Mouse (Mus musculus): Measurements from ENCODE around the gene Ttc23l. TPM values are rescaled to one million over a fixed set of nuclear protein-coding genes. Genes with fewer than 3 reads are reported as not detected.
A peak's percentile ranks its signal among the peaks of the same experiment; 100 is the strongest.

Ttc23l gene
- polyA plus RNA-seq (2012; rRNA removed): not detected in 2 replicates

DNA sequence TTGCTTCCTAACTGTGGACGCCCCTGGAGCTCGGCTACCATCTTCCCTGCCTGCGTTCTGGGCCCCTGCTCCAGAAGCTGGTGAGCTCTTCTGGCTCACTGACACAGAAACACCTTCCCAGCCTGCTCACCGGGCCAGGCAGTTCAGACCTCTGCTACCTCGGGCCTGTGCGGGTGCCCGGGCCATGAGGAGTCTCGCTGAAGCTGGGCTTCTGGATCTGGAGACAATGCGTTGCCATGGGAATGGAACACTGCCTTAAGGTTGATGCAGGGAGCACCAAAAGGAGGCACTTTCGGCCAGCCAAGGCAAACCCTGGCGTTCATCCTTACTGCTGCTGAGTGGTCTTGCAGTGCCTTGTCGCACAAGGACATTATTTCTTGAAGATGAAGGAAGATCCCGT, at the start of gene Ttc23l:
TSS of gene Ttc23l (minus strand) at position 204 of the 400 bp plus-strand sequence.
- H3K4me1 ChIP-seq (ENCODE audit: control insufficient read depth, insufficient read depth, insufficient read length): no peaks in the 10 kb centered on the region
- H3K36me3 ChIP-seq (ENCODE audit: control insufficient read depth, insufficient read depth, low read length): no peaks in the 10 kb centered on the region
- 87% methylated on average over 13 of the region's 13 CpGs for WGBS
- H3K27ac ChIP-seq (ENCODE audit: insufficient read depth, low read length): no peak within 1 kb of the TSS
- TF ChIP-seq CTCF (IDR thresholded peaks at IDR 0.05; ENCODE audit: extremely low read depth, insufficient read depth, insufficient read length, insufficient replicate concordance): no peak
- no peak for TF ChIP-seq POLR2A (IDR thresholded peaks at IDR 0.05; ENCODE audit: low read depth, low read length)
- no peaks in the 10 kb centered on the region for H3K27me3 ChIP-seq (ENCODE audit: control insufficient read depth, insufficient read depth, low read length)
- no peak within 1 kb of the TSS for H3K4me3 ChIP-seq (ENCODE audit: extremely low read depth, insufficient read depth, insufficient read length)
- no peak for DNase-seq (ENCODE audit: low read depth in 1 of 2, low spot score in 2 of 2)

DNA sequence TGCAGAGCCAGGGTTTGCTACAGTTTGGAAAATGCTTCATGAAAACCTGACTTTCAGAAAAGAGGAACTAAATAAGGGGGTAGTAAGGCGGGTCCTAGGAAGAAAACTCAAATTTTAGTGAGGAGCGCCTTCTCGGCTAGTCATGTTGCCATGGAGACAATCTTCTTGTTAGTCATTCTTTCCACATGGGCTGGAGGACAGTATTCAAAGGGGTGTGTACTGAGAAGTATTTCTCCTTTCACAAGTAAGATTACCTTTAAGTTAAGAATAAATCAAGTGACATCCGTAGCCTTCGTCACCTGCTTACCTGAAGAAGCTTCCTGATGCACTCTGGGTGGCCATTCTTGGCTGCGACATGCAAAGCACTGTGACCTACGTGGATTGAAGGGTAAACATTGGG, 40.9 kb upstream of the Ttc23l start:
- peak in 1 of 2 experiments; percentile 15 for DNase-seq (ENCODE audit: low read depth in 1 of 2, low spot score in 2 of 2)
- WGBS: 40% methylated on average over 7 of the region's 7 CpGs
- no peak for TF ChIP-seq CTCF (IDR thresholded peaks at IDR 0.05; ENCODE audit: extremely low read depth, insufficient read depth, insufficient read length, insufficient replicate concordance)
- no peak for TF ChIP-seq POLR2A (IDR thresholded peaks at IDR 0.05; ENCODE audit: low read depth, low read length)
- no peaks in the 10 kb centered on the region for H3K27me3 ChIP-seq (ENCODE audit: control insufficient read depth, insufficient read depth, low read length)
- no peak overlapping the region for H3K4me3 ChIP-seq (ENCODE audit: extremely low read depth, insufficient read depth, insufficient read length)
- peaks cover 8% of the 10 kb centered on the region; the same call in 1 of the 2 replicates for H3K4me1 ChIP-seq (ENCODE audit: control insufficient read depth, insufficient read depth, insufficient read length)
- H3K27ac ChIP-seq (ENCODE audit: insufficient read depth, low read length): no peak overlapping the region
- no peaks in the 10 kb centered on the region for H3K36me3 ChIP-seq (ENCODE audit: control insufficient read depth, insufficient read depth, low read length)

DNA sequence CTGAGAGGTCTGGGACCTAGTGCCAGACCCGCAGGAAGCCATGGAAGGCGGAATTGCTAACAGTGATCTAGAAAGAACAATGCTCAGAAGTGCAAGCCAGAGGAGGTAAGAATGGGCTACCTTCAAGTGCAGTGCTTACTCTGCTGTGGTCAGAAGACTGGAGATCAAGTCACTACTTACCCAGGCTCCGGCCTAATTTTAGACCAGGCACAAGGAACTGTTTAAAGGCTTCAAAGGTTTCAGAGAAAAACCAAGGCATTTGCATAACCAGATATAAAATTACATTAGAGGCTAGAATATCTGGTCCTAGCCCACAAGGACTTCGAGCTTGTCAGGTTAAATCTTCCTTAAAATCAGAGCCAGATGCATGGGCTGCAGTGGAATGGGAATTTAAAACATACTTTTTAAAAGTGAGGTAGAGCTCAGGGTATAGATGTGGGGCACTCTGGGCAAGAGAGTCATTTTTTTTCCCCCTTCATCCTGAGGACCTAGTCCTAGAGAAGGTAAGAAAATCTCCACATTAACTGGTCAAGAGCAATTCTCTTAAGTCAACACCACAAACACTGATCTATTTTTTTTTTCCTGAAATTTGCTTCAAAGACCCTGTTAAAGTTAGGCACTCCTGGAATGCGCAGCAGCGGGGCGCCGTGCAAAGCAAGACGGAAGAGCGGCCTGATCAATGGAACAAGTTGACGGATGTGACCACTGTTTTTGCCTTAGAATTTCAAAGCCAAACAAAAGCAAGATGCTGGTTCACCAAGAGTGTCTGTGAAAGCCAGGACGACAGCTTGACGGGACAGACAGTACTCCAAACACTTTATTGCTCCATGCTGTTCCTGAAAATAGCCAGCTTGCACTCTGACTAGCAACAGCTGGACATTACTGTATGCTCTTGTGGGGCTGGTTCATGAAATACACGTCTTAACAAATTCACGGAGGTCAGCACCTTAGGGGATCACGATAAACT, 40.1 kb upstream of the Ttc23l start:
- no peak overlapping the region for H3K4me3 ChIP-seq (ENCODE audit: extremely low read depth, insufficient read depth, insufficient read length)
- DNase-seq (ENCODE audit: low read depth in 1 of 2, low spot score in 2 of 2): no peak
- peaks cover 8% of the 10 kb centered on the region; the same call in 1 of the 2 replicates for H3K4me1 ChIP-seq (ENCODE audit: control insufficient read depth, insufficient read depth, insufficient read length)
- no peaks in the 10 kb centered on the region for H3K27me3 ChIP-seq (ENCODE audit: control insufficient read depth, insufficient read depth, low read length)
- no peak overlapping the region for H3K27ac ChIP-seq (ENCODE audit: insufficient read depth, low read length)
- no peak for TF ChIP-seq POLR2A (IDR thresholded peaks at IDR 0.05; ENCODE audit: low read depth, low read length)
- no peak for TF ChIP-seq CTCF (IDR thresholded peaks at IDR 0.05; ENCODE audit: extremely low read depth, insufficient read depth, insufficient read length, insufficient replicate concordance)
- 71% methylated on average over 16 of the region's 16 CpGs for WGBS
- H3K36me3 ChIP-seq (ENCODE audit: control insufficient read depth, insufficient read depth, low read length): no peaks in the 10 kb centered on the region

DNA sequence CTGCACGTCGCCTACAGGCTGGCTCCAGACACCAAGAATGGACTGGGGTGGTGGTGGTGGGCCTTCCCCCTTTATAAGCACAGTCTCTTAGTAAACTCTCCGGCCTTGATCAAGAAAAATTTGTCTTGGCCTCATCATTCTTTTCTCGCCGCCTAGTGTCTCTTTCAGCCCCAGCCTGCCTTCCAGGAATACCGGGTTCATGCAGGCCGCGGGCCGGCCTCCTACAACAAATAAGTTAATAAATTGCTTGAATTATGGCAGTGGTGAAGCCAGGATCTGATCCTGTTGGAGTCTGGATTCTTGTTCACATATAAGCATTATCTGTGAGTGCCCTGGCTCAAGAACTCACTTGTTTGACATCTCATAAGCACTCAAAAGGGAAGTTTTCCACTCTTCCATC, 38.4 kb upstream of the Ttc23l start:
- no peak overlapping the region for H3K4me3 ChIP-seq (ENCODE audit: extremely low read depth, insufficient read depth, insufficient read length)
- H3K27ac ChIP-seq (ENCODE audit: insufficient read depth, low read length): no peak overlapping the region
- peaks cover 8% of the 10 kb centered on the region; the same call in 1 of the 2 replicates for H3K4me1 ChIP-seq (ENCODE audit: control insufficient read depth, insufficient read depth, insufficient read length)
- no peak for DNase-seq (ENCODE audit: low read depth in 1 of 2, low spot score in 2 of 2)
- H3K27me3 ChIP-seq (ENCODE audit: control insufficient read depth, insufficient read depth, low read length): no peaks in the 10 kb centered on the region
- TF ChIP-seq POLR2A (IDR thresholded peaks at IDR 0.05; ENCODE audit: low read depth, low read length) (no peak), CTCF (IDR thresholded peaks at IDR 0.05; ENCODE audit: extremely low read depth, insufficient read depth, insufficient read length, insufficient replicate concordance) (no peak)
- 88% methylated on average over 9 of the region's 9 CpGs for WGBS
- no peaks in the 10 kb centered on the region for H3K36me3 ChIP-seq (ENCODE audit: control insufficient read depth, insufficient read depth, low read length)

DNA sequence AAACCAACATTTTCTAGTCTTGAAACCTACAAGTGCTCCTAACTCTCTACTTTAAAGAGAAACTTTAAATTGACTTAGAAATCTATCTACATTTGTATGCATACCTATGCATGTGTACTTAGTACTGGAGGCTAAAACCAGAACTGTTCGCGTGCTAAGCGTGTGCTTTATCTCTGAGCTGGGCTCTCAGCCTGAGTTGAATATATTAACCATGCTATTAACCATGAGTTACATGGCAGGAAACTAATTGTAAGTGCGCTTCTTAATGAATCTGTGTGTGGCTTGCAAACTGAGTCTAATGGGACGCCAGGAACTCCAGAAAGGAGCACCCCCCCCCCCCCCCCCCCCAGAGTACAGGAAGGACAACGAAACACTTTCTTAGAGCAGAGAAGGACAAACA, 36.9 kb upstream of the Ttc23l start:
- Histone ChIP-seq H3K27me3 (ENCODE audit: control insufficient read depth, insufficient read depth, low read length) (no peaks in the 10 kb centered on the region), H3K27ac (ENCODE audit: insufficient read depth, low read length) (no peak overlapping the region), H3K36me3 (ENCODE audit: control insufficient read depth, insufficient read depth, low read length) (no peaks in the 10 kb centered on the region), H3K4me1 (ENCODE audit: control insufficient read depth, insufficient read depth, insufficient read length) (peaks cover 8% of the 10 kb centered on the region; the same call in 1 of the 2 replicates), H3K4me3 (ENCODE audit: extremely low read depth, insufficient read depth, insufficient read length) (no peak overlapping the region)
- TF ChIP-seq CTCF (IDR thresholded peaks at IDR 0.05; ENCODE audit: extremely low read depth, insufficient read depth, insufficient read length, insufficient replicate concordance) (no peak), POLR2A (IDR thresholded peaks at IDR 0.05; ENCODE audit: low read depth, low read length) (no peak)
- 96% methylated on average over 6 of the region's 6 CpGs for WGBS
- DNase-seq (ENCODE audit: low read depth in 1 of 2, low spot score in 2 of 2): no peak

DNA sequence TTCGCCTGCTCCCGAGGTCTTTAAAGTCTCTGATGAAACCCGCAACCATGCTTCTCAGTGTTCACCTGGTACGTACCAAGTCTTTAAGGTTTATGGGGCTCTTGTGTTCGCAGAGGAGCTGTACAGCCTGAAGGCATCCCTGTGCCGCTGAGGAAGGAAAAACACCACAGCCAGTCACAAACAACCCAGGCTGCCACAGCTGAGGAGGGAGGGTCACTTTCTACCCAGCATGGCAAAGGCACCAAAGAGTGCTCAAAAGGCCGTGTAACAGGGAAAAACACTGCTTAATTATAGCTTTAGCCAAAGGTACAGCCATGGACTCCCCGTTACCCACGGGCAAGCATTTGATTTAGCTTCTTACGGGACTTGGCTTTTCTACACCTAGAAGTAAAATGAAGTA, 36.4 kb upstream of the Ttc23l start:
- no peaks in the 10 kb centered on the region for H3K36me3 ChIP-seq (ENCODE audit: control insufficient read depth, insufficient read depth, low read length)
- 94% methylated on average over 10 of the region's 10 CpGs for WGBS
- no peak overlapping the region for H3K4me3 ChIP-seq (ENCODE audit: extremely low read depth, insufficient read depth, insufficient read length)
- H3K4me1 ChIP-seq (ENCODE audit: control insufficient read depth, insufficient read depth, insufficient read length): peaks cover 8% of the 10 kb centered on the region; the same call in 1 of the 2 replicates
- no peak overlapping the region for H3K27ac ChIP-seq (ENCODE audit: insufficient read depth, low read length)
- DNase-seq (ENCODE audit: low read depth in 1 of 2, low spot score in 2 of 2): no peak
- TF ChIP-seq CTCF (IDR thresholded peaks at IDR 0.05; ENCODE audit: extremely low read depth, insufficient read depth, insufficient read length, insufficient replicate concordance): no peak
- TF ChIP-seq POLR2A (IDR thresholded peaks at IDR 0.05; ENCODE audit: low read depth, low read length): no peak
- H3K27me3 ChIP-seq (ENCODE audit: control insufficient read depth, insufficient read depth, low read length): no peaks in the 10 kb centered on the region

DNA sequence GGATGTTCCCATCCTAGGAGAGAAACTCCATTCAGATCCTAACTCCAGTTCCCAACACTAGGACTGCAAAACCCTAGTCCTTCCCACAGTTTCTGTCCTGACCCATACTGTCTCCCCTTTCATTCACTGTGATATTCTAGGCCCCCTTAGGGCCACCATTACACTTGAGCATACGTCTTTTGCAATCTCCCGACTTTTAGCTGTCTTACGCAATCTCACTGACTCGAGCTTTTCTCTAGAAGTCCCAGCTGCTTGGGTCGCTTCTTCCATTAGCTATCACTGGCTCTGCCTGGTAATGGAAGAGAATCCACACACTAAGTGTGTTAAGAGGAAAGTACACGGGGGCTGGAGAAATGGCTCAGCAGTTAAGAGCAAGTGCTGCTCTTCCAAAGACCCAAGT, 34.6 kb upstream of the Ttc23l start:
- 83% methylated on average over 6 of the region's 6 CpGs for WGBS
- no peaks in the 10 kb centered on the region for H3K36me3 ChIP-seq (ENCODE audit: control insufficient read depth, insufficient read depth, low read length)
- no peak overlapping the region for H3K27ac ChIP-seq (ENCODE audit: insufficient read depth, low read length)
- TF ChIP-seq POLR2A (IDR thresholded peaks at IDR 0.05; ENCODE audit: low read depth, low read length) (no peak), CTCF (IDR thresholded peaks at IDR 0.05; ENCODE audit: extremely low read depth, insufficient read depth, insufficient read length, insufficient replicate concordance) (no peak)
- DNase-seq (ENCODE audit: low read depth in 1 of 2, low spot score in 2 of 2): no peak
- no peaks in the 10 kb centered on the region for H3K4me1 ChIP-seq (ENCODE audit: control insufficient read depth, insufficient read depth, insufficient read length)
- no peaks in the 10 kb centered on the region for H3K27me3 ChIP-seq (ENCODE audit: control insufficient read depth, insufficient read depth, low read length)
- H3K4me3 ChIP-seq (ENCODE audit: extremely low read depth, insufficient read depth, insufficient read length): no peak overlapping the region

Measured in spleen, adult 2 months (tissue).